Mouse (Mus musculus): ENCODE measurements at regions not wholly inside any gene's neighbourhood (a gene's known extent, or its start where the extent isn't known, plus 50 kb on each side); places are given as distances from the start of the nearest gene placed in this dataset.

- ATAC-seq (replicated peaks in 1 of 2; ENCODE audit: insufficient read depth in 1 of 2, low FRiP score in 2 of 2, low TSS enrichment in 1 of 2, low read depth in 1 of 2, poor library complexity in 2 of 2, severe bottlenecking in 2 of 2): no peak
These were observed 248.6 kb upstream of the Ndst4 start for GRCm38 (mm10) chr3:125155319-125155718.

GRCm38 (mm10) chr3:125159763-125160162 lies 244.1 kb upstream of the Ndst4 start:
- peak; percentile 93 to 96 for ATAC-seq (replicated peaks in 1 of 2; ENCODE audit: insufficient read depth in 1 of 2, low FRiP score in 2 of 2, low TSS enrichment in 1 of 2, low read depth in 1 of 2, poor library complexity in 2 of 2, severe bottlenecking in 2 of 2)

GRCm38 (mm10) chr3:125190571-125190970 lies 213.3 kb upstream of the Ndst4 start:
- no peak for ATAC-seq (replicated peaks in 1 of 2; ENCODE audit: insufficient read depth in 1 of 2, low FRiP score in 2 of 2, low TSS enrichment in 1 of 2, low read depth in 1 of 2, poor library complexity in 2 of 2, severe bottlenecking in 2 of 2)

GRCm38 (mm10) chr3:125220913-125221312 lies 183.0 kb upstream of the Ndst4 start:
- ATAC-seq (replicated peaks in 1 of 2; ENCODE audit: insufficient read depth in 1 of 2, low FRiP score in 2 of 2, low TSS enrichment in 1 of 2, low read depth in 1 of 2, poor library complexity in 2 of 2, severe bottlenecking in 2 of 2): no peak

- peak in 1 of 2 experiments; percentile 21; a peak in 2 of 4 replicates for ATAC-seq (replicated peaks in 1 of 2; ENCODE audit: insufficient read depth in 1 of 2, low FRiP score in 2 of 2, low TSS enrichment in 1 of 2, low read depth in 1 of 2, poor library complexity in 2 of 2, severe bottlenecking in 2 of 2)
These were observed 152.8 kb upstream of the Ndst4 start for GRCm38 (mm10) chr3:125251124-125251523.

GRCm38 (mm10) chr3:125260909-125261308 lies 143.0 kb upstream of the Ndst4 start:
- ATAC-seq (replicated peaks in 1 of 2; ENCODE audit: insufficient read depth in 1 of 2, low FRiP score in 2 of 2, low TSS enrichment in 1 of 2, low read depth in 1 of 2, poor library complexity in 2 of 2, severe bottlenecking in 2 of 2): no peak

GRCm38 (mm10) chr3:125270695-125271094 lies 133.2 kb upstream of the Ndst4 start:
- ATAC-seq (replicated peaks in 1 of 2; ENCODE audit: insufficient read depth in 1 of 2, low FRiP score in 2 of 2, low TSS enrichment in 1 of 2, low read depth in 1 of 2, poor library complexity in 2 of 2, severe bottlenecking in 2 of 2): peak; percentile 29 to 45; a peak in 2 of 4 replicates

GRCm38 (mm10) chr3:125271215-125271614 lies 132.7 kb upstream of the Ndst4 start:
- peak; percentile 58 to 70; a peak in 3 of 4 replicates for ATAC-seq (replicated peaks in 1 of 2; ENCODE audit: insufficient read depth in 1 of 2, low FRiP score in 2 of 2, low TSS enrichment in 1 of 2, low read depth in 1 of 2, poor library complexity in 2 of 2, severe bottlenecking in 2 of 2)

GRCm38 (mm10) chr3:125278605-125279004 lies 125.3 kb upstream of the Ndst4 start:
- peak; percentile 56 to 75; a peak in 3 of 4 replicates for ATAC-seq (replicated peaks in 1 of 2; ENCODE audit: insufficient read depth in 1 of 2, low FRiP score in 2 of 2, low TSS enrichment in 1 of 2, low read depth in 1 of 2, poor library complexity in 2 of 2, severe bottlenecking in 2 of 2)

- ATAC-seq (replicated peaks in 1 of 2; ENCODE audit: insufficient read depth in 1 of 2, low FRiP score in 2 of 2, low TSS enrichment in 1 of 2, low read depth in 1 of 2, poor library complexity in 2 of 2, severe bottlenecking in 2 of 2): peak in 1 of 2 experiments; percentile 17; a peak in 1 of 4 replicates
These were observed 124.9 kb upstream of the Ndst4 start for GRCm38 (mm10) chr3:125279007-125279406.

GRCm38 (mm10) chr3:125279610-125280009 lies 124.3 kb upstream of the Ndst4 start:
- ATAC-seq (replicated peaks in 1 of 2; ENCODE audit: insufficient read depth in 1 of 2, low FRiP score in 2 of 2, low TSS enrichment in 1 of 2, low read depth in 1 of 2, poor library complexity in 2 of 2, severe bottlenecking in 2 of 2): no peak; a peak in 1 of 4 replicates

GRCm38 (mm10) chr3:125288598-125288997 lies 115.3 kb upstream of the Ndst4 start:
- no peak for ATAC-seq (replicated peaks in 1 of 2; ENCODE audit: insufficient read depth in 1 of 2, low FRiP score in 2 of 2, low TSS enrichment in 1 of 2, low read depth in 1 of 2, poor library complexity in 2 of 2, severe bottlenecking in 2 of 2)

- no peak for ATAC-seq (replicated peaks in 1 of 2; ENCODE audit: insufficient read depth in 1 of 2, low FRiP score in 2 of 2, low TSS enrichment in 1 of 2, low read depth in 1 of 2, poor library complexity in 2 of 2, severe bottlenecking in 2 of 2)
These were observed 114.4 kb upstream of the Ndst4 start for GRCm38 (mm10) chr3:125289355-125289933.

GRCm38 (mm10) chr3:125306675-125307074 lies 97.2 kb upstream of the Ndst4 start:
- no peak for ATAC-seq (replicated peaks in 1 of 2; ENCODE audit: insufficient read depth in 1 of 2, low FRiP score in 2 of 2, low TSS enrichment in 1 of 2, low read depth in 1 of 2, poor library complexity in 2 of 2, severe bottlenecking in 2 of 2)

- no peak for ATAC-seq (replicated peaks in 1 of 2; ENCODE audit: insufficient read depth in 1 of 2, low FRiP score in 2 of 2, low TSS enrichment in 1 of 2, low read depth in 1 of 2, poor library complexity in 2 of 2, severe bottlenecking in 2 of 2)
These were observed 76.8 kb upstream of the Ndst4 start for GRCm38 (mm10) chr3:125327079-125327478.

- ATAC-seq (replicated peaks in 1 of 2; ENCODE audit: insufficient read depth in 1 of 2, low FRiP score in 2 of 2, low TSS enrichment in 1 of 2, low read depth in 1 of 2, poor library complexity in 2 of 2, severe bottlenecking in 2 of 2): no peak
These were observed 66.5 kb upstream of the Ndst4 start for GRCm38 (mm10) chr3:125337423-125337822.

GRCm38 (mm10) chr3:125338178-125338692 lies 65.6 kb upstream of the Ndst4 start:
- ATAC-seq (replicated peaks in 1 of 2; ENCODE audit: insufficient read depth in 1 of 2, low FRiP score in 2 of 2, low TSS enrichment in 1 of 2, low read depth in 1 of 2, poor library complexity in 2 of 2, severe bottlenecking in 2 of 2): peak; percentile 88 to 97
